Mouse (Mus musculus): ENCODE results near the gene Lrmp. TPM values are rescaled to one million over a fixed set of nuclear protein-coding genes. Genes with fewer than 3 reads are reported as not detected.

Gene Lrmp
- polyA plus RNA-seq, 1 experiment from 2014 or later: 1.2 TPM

GRCm38 (mm10) chr6:145193038-145193437 lies 77.6 kb downstream of the Lrmp start:
- no peak for DNase-seq

DNA sequence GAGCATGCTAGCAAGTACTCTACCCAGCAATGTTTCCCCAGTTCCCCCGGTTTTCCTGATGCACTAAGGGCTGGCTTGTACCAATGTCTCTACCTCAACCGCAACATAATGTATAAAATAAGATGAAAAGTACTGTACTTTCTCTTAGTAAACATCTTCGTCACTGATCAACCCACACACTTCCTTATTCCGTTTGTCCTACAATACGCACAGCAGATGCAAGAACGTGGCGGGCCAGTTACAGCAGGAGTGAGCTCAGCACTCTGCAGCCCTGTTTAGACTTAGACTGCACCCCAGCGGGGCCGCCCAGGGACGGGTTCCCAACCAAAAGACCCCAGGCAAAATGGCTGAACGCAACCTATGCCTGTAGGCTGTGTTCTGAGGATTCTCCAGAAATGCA lies 78.0 kb downstream of the Lrmp start:
- Histone ChIP-seq H3K4me3 (replicated peaks; ENCODE audit: low read depth, low read length) (no peak overlapping the region), H3K9me3 (ENCODE audit: control insufficient read depth, low read length) (no peaks in the 10 kb centered on the region), H3K36me3 (ENCODE audit: control insufficient read depth, insufficient read depth, low read length) (no peaks in the 10 kb centered on the region), H3K9ac (replicated peaks; ENCODE audit: low read length) (no peak overlapping the region), H3K27ac (replicated peaks; ENCODE audit: low read depth, low read length) (no peak overlapping the region), H3K27me3 (ENCODE audit: control insufficient read depth, insufficient read depth, low read length) (no peaks in the 10 kb centered on the region), H3K4me2 (ENCODE audit: low read length) (no peak overlapping the region), H3K4me1 (ENCODE audit: control insufficient read depth, insufficient read depth, low read length) (no peaks in the 10 kb centered on the region)
- WGBS: 88% methylated on average over 11 of the region's 11 CpGs
- DNase-seq (no peak), ATAC-seq (ENCODE audit: low FRiP score, low TSS enrichment) (no peak)

More at GRCm38 (mm10) chr6:145193038-145193437, 77.6 kb downstream of the Lrmp start:
- Histone ChIP-seq H3K4me3 (replicated peaks; ENCODE audit: low read depth, low read length) (no peak overlapping the region), H3K9me3 (ENCODE audit: control insufficient read depth, low read length) (no peaks in the 10 kb centered on the region), H3K27me3 (ENCODE audit: control insufficient read depth, insufficient read depth, low read length) (no peaks in the 10 kb centered on the region), H3K27ac (replicated peaks; ENCODE audit: low read depth, low read length) (no peak overlapping the region), H3K36me3 (ENCODE audit: control insufficient read depth, insufficient read depth, low read length) (no peaks in the 10 kb centered on the region), H3K9ac (replicated peaks; ENCODE audit: low read length) (no peak overlapping the region), H3K4me2 (ENCODE audit: low read length) (no peak overlapping the region), H3K4me1 (ENCODE audit: control insufficient read depth, insufficient read depth, low read length) (no peaks in the 10 kb centered on the region)
- no peak for ATAC-seq (ENCODE audit: low FRiP score, low TSS enrichment)
- 87% methylated on average over 3 of the region's 3 CpGs for WGBS

DNA sequence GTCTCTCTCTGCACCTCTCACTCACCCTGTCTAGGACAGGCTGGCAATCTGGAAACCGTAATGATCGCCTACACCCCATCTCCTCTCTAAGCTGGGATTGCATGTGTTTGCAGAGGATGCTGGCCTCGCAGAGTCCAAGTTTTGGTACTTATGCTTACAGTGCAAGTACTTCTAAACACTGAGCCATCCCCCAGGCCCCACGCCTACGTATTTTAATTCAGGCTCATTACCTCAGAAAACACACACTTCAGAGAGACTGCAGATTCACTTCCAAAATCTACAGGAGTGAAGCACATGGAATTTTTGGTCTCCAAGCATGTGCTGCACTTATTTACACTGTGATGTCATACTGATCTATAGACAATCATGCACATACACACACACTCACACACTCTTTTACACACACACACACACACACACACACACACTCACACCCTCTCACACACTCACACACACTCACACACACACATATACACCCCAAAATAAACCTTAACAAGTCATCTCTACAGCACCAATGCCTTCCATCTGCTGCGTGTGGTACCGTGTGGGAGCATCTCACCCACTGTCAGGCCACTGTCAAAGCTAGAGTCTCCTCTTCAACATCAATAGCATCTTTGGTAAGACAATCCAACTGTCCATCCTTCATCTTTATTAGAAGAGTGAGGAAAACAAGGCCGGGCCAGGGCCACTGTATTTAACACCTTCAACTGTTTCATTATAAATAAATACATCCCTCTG lies 82.7 kb downstream of the Lrmp start:
- Histone ChIP-seq H3K9ac (replicated peaks; ENCODE audit: low read length) (no peak overlapping the region), H3K27ac (replicated peaks; ENCODE audit: low read depth, low read length) (no peak overlapping the region), H3K4me3 (replicated peaks; ENCODE audit: low read depth, low read length) (no peak overlapping the region), H3K4me2 (ENCODE audit: low read length) (no peak overlapping the region), H3K27me3 (ENCODE audit: control insufficient read depth, insufficient read depth, low read length) (no peaks in the 10 kb centered on the region), H3K9me3 (ENCODE audit: control insufficient read depth, low read length) (no peaks in the 10 kb centered on the region), H3K4me1 (ENCODE audit: control insufficient read depth, insufficient read depth, low read length) (no peaks in the 10 kb centered on the region), H3K36me3 (ENCODE audit: control insufficient read depth, insufficient read depth, low read length) (no peaks in the 10 kb centered on the region)
- 93% methylated on average over 8 of the region's 8 CpGs for WGBS
- DNase-seq (no peak), ATAC-seq (ENCODE audit: low FRiP score, low TSS enrichment) (no peak)

- H3K4me1 ChIP-seq (ENCODE audit: control insufficient read depth, insufficient read depth, low read length): no peaks in the 10 kb centered on the region
- no peak overlapping the region for H3K4me2 ChIP-seq (ENCODE audit: low read length)
- H3K27me3 ChIP-seq (ENCODE audit: control insufficient read depth, insufficient read depth, low read length): no peaks in the 10 kb centered on the region
- no peaks in the 10 kb centered on the region for H3K36me3 ChIP-seq (ENCODE audit: control insufficient read depth, insufficient read depth, low read length)
- DNase-seq (no peak), ATAC-seq (ENCODE audit: low FRiP score, low TSS enrichment) (no peak)
- WGBS: 84% methylated on average over 13 of the region's 13 CpGs
- H3K4me3 ChIP-seq (replicated peaks; ENCODE audit: low read depth, low read length): no peak overlapping the region
- H3K9ac ChIP-seq (replicated peaks; ENCODE audit: low read length): no peak overlapping the region
- H3K9me3 ChIP-seq (ENCODE audit: control insufficient read depth, low read length): no peaks in the 10 kb centered on the region
- no peak overlapping the region for H3K27ac ChIP-seq (replicated peaks; ENCODE audit: low read depth, low read length)
Measured at GRCm38 (mm10) chr6:145202432-145203125, 87.1 kb downstream of the Lrmp start.

DNA sequence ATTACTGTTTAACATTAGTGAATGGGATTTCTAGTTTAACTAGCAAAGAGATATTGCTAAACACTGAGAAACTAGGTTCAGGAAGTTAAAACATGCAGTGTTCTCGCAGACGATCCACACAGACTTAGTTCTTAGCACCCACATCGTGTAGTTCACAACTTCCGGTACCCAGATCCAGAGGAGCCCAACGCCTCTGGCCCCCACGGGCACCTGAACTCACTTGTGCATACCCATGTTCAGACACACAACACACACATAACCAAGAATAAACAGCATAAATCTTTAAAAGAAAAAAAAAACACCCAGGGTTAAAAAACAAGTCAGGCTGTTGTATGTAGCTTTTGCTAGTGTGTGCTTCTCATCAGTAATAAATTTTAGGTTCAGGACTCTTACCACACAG lies 89.0 kb downstream of the Lrmp start:
- H3K27me3 ChIP-seq (ENCODE audit: control insufficient read depth, insufficient read depth, low read length): no peaks in the 10 kb centered on the region
- DNase-seq: no peak
- no peaks in the 10 kb centered on the region for H3K4me1 ChIP-seq (ENCODE audit: control insufficient read depth, insufficient read depth, low read length)
- no peak overlapping the region for H3K4me2 ChIP-seq (ENCODE audit: low read length)
- no peak overlapping the region for H3K27ac ChIP-seq (replicated peaks; ENCODE audit: low read depth, low read length)
- no peak overlapping the region for H3K4me3 ChIP-seq (replicated peaks; ENCODE audit: low read depth, low read length)
- ATAC-seq (ENCODE audit: low FRiP score, low TSS enrichment): no peak
- no peaks in the 10 kb centered on the region for H3K9me3 ChIP-seq (ENCODE audit: control insufficient read depth, low read length)
- WGBS: 93% methylated on average over 6 of the region's 6 CpGs
- H3K9ac ChIP-seq (replicated peaks; ENCODE audit: low read length): no peak overlapping the region
- no peaks in the 10 kb centered on the region for H3K36me3 ChIP-seq (ENCODE audit: control insufficient read depth, insufficient read depth, low read length)

GRCm38 (mm10) chr6:145205142-145205541 lies 89.7 kb downstream of the Lrmp start:
- Histone ChIP-seq H3K4me1 (ENCODE audit: control insufficient read depth, insufficient read depth, low read length) (peaks cover under 1% of the 10 kb centered on the region; the same call in 1 of the 2 replicates), H3K27me3 (ENCODE audit: control insufficient read depth, insufficient read depth, low read length) (no peaks in the 10 kb centered on the region), H3K9ac (replicated peaks; ENCODE audit: low read length) (no peak overlapping the region), H3K9me3 (ENCODE audit: control insufficient read depth, low read length) (no peaks in the 10 kb centered on the region), H3K27ac (replicated peaks; ENCODE audit: low read depth, low read length) (no peak overlapping the region), H3K36me3 (ENCODE audit: control insufficient read depth, insufficient read depth, low read length) (no peaks in the 10 kb centered on the region), H3K4me2 (ENCODE audit: low read length) (no peak overlapping the region), H3K4me3 (replicated peaks; ENCODE audit: low read depth, low read length) (no peak overlapping the region)
- DNase-seq (no peak), ATAC-seq (ENCODE audit: low FRiP score, low TSS enrichment) (no peak)
- 71% methylated on average over 10 of the region's 10 CpGs for WGBS

DNA sequence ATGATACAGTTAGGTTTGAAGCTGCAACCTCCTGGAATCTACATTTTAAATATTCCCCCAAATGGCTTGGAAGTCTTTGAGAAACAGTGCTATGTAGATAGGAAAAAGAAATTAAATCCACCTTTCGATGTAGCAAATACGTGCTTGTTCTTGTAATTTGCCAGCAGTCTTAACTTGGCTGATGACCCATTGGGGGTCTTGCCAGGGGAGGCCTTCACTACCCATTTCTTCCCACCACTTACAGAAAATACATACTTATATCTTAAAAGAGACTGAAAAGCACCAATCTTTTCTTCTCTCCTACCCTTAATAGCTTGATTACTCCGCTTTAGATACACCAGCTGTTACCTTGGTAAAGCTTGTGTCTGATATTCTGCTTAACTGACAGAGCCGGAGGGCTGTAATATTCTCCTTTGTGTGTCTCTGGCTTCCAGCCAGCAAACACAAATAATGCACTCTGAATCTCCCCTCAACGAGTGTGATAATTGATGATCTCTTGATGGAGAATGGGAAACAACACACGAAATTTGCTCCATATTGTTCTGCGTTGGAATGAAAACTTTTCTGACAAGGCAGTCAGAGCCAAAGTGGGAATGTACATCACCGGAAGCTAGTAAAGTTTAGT lies 94.7 kb downstream of the Lrmp start:
- Histone ChIP-seq H3K27ac (replicated peaks; ENCODE audit: low read depth, low read length) (peak overlapping the region; percentile 45), H3K4me1 (ENCODE audit: control insufficient read depth, insufficient read depth, low read length) (peaks cover 14% of the 10 kb centered on the region; the same call in 1 of the 2 replicates), H3K4me2 (ENCODE audit: low read length) (peak overlapping the region; percentile 53), H3K27me3 (ENCODE audit: control insufficient read depth, insufficient read depth, low read length) (no peaks in the 10 kb centered on the region), H3K4me3 (replicated peaks; ENCODE audit: low read depth, low read length) (peak overlapping the region; percentile 76), H3K9me3 (ENCODE audit: control insufficient read depth, low read length) (no peaks in the 10 kb centered on the region), H3K9ac (replicated peaks; ENCODE audit: low read length) (no peak overlapping the region), H3K36me3 (ENCODE audit: control insufficient read depth, insufficient read depth, low read length) (no peaks in the 10 kb centered on the region)
- DNase-seq (peak; percentile 32), ATAC-seq (ENCODE audit: low FRiP score, low TSS enrichment) (no peak)
- WGBS: 36% methylated on average over 8 of the region's 8 CpGs

DNA sequence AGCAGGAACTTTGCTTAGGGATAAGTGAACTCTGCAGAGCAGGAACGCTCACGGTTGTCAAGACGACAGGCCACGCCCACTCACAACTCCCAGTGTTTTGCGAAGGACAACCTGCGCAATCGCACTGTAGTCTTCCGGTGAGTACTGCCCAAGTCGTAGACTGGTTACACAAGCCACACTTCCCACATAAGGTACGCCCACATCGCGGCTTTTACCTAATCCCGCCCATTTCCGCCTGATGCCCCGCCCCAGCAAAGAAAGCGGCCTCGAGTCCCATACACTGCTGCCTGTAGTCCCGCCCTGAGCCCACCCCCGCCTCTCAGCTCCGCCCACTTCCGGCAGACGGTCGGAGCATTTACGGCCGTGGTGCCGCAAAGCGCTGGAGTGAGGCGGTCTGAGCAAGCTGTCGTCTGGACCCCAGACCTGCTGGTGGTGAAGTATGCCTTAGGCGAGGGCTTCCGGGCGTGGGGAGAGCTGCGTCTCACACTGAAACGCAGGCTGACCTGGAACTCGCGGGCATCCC lies 95.4 kb downstream of the Lrmp start, which contains the start of the genes Casc1 and Etfrf1:
Casc1 (minus strand) TSS at position 190 of the 523 bp plus-strand sequence.
Etfrf1 (plus strand) TSS at position 319 of the 523 bp plus-strand sequence.
- 0 out of 2 replicates have a peak, but pooled peaks cover 2% of the 10 kb centered on the region for H3K36me3 ChIP-seq (ENCODE audit: control insufficient read depth, insufficient read depth, low read length)
- no peaks in the 10 kb centered on the region for H3K27me3 ChIP-seq (ENCODE audit: control insufficient read depth, insufficient read depth, low read length)
- peaks cover 14% of the 10 kb centered on the region; the same call in 1 of the 2 replicates for H3K4me1 ChIP-seq (ENCODE audit: control insufficient read depth, insufficient read depth, low read length)
- H3K9me3 ChIP-seq (ENCODE audit: control insufficient read depth, low read length): no peaks in the 10 kb centered on the region
- WGBS: under 1% methylated on average over 36 of the region's 36 CpGs
- H3K9ac ChIP-seq (replicated peaks; ENCODE audit: low read length): peak within 1 kb of the TSS; percentile 86
- ATAC-seq (ENCODE audit: low FRiP score, low TSS enrichment) (peak; percentile 100), DNase-seq (peak; percentile 99)
- peak within 1 kb of the TSS; percentile 76 for H3K4me3 ChIP-seq (replicated peaks; ENCODE audit: low read depth, low read length)
- peak within 1 kb of the TSS; percentile 53 for H3K4me2 ChIP-seq (ENCODE audit: low read length)
- H3K27ac ChIP-seq (replicated peaks; ENCODE audit: low read depth, low read length): peak within 1 kb of the TSS; percentile 95
